Mouse (Mus musculus) retina, postnatal 7 days (tissue): ENCODE measurements around the gene Ppt1.
A peak's percentile ranks its signal among the peaks of the same experiment; 100 is the strongest.
"Not testable (repeated sequence)": the region's sequence is repeated elsewhere in the genome, so short reads cannot be mapped to it uniquely, and the experiment has no call there.

Source experiments
- DNase-seq: peaks from one replicate; pipeline ENCODE4 v3.0.0-alpha.2; 2012; ENCODE audit warnings: low read depth, low spot score

Ppt1 gene

DNA sequence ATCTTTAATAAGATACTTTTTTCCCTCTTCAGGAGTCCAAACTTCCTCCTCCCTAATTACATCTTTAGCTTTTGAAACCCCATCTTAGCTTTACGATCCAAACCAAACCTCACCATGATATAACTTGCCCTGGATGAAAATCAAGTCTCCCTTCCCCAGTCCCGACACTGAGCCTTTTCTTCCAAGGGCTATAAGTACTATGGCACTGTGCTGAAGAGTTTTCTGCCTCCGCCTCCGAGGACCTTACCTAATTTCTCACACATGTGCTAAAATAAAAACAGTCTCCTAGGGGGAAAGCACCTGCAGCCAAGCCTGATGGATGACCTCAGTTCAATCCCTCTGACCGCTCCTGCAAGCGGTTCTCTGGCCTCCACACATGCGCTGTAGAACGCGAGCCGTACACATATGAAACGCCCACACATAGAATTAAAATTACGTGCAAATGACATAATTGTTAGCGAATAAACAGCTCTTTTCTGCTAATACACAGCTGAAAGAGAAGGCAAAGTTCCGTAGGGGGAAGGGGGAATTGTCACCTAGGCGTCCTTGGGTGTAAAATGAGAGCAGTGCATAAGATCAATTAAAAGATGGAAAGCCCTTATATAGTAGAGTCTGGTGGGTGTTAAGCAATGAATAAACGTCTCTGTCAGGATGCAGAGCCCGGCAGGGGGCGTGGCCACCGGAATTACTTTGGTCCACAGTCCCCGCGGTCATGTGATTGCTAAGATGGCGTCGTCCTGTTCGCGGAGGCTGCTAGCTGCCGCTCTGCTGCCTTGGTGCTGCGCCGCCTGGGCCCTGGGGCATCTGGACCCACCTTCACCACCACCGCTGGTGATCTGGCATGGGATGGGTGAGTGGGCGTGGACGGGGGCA lies at the start of gene Ppt1:
TSS of gene Ppt1 (plus strand) at position 713 of the 873 bp plus-strand sequence.
- DNase-seq, result peak; percentile 74

- DNase-seq, result no peak
These were observed 46.5 kb upstream of the Ppt1 start for GRCm38 (mm10) chr4:122789335-122790089.

DNA sequence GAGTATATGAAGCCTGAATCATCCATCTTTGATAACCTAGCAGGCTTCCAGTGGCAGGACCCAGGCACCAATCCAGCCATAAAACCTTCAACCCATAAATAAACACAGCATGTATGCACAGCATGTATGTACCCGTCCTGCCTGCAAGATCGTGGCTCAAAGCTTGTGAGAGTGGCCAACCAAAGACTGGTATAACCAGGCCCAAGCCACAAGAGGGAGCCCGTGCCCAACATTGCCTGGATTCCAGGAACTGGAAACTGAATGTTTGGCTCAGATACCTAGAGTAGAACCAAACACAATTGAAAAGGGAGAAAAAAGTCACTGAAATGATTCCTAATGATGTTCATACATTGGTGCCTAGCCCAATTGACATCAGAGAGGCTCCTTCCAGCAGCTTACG lies 27.9 kb upstream of the Ppt1 start:
- DNase-seq, result peak; percentile 57

GRCm38 (mm10) chr4:122811180-122811579 lies 24.9 kb upstream of the Ppt1 start:
- no peak for DNase-seq

GRCm38 (mm10) chr4:122811824-122812223 lies 24.2 kb upstream of the Ppt1 start:
- no peak for DNase-seq

DNA sequence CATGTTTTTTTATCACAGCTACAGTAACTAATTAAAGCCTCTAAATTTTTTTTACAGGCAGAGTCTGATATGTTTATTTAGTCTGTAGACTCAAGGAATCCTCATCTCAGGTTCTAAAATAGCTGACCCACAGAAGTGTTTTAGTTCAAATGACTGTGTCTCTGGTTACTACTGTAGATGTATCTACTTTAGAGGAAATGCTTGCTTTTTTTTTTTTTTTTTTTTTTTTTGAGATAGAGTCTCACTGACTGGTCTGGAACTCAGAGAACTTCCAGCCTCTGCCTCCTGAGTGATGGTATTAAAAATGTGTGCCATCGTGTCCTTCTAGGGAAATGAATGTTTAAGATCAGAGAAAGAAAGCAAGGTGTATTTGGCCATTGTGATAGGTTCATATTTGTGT lies 19.8 kb upstream of the Ppt1 start:
- DNase-seq, result no peak

GRCm38 (mm10) chr4:122820941-122821340 lies 15.1 kb upstream of the Ppt1 start:
- DNase-seq, result not testable (repeated sequence)

DNA sequence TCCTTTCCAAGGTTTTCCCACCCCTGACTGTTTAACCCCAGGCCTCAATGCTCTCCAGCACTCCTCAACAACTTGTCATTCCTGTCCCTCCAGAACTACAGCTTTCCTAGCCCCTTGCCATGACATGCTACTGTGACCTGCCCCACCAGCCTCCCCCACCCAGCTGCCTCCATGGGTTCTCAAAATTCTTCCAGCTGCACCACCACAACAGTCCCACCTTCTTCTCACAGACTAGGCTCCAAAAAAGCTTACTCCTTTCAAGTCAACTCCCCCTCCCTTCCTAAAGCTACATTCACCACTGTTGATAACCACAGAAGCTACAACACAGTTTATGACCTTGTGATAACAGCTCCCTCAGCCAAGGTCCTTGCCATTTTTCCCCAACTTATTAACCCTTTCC lies 8.4 kb upstream of the Ppt1 start:
- no peak for DNase-seq

GRCm38 (mm10) chr4:122829339-122829738 lies 6.7 kb upstream of the Ppt1 start:
- no peak for DNase-seq

DNA sequence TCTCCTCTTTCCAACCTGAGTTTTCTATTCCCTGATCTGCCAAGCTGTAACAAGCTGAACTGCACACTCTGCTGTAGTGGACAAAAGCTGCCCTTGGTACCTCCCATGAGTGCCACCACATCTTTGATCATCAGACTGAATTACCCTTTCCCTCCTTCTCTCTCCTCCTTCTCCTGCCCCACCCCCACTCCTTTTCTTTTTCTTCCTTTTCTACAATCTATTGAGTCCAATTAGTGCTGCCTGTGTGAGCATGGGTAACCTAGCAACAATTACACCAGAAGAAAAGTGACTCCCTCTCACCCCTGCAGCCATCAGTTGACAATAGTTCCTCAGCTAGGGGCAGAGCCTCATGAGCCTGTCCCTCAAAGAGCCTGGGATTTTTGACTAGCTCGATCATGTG lies 4.2 kb upstream of the Ppt1 start:
- no peak for DNase-seq

- peak; percentile 19 for DNase-seq
These were observed 347 bp downstream of the Ppt1 start for GRCm38 (mm10) chr4:122836403-122836775.

GRCm38 (mm10) chr4:122837180-122837730 lies 1.2 kb downstream of the Ppt1 start:
- no peak for DNase-seq

DNA sequence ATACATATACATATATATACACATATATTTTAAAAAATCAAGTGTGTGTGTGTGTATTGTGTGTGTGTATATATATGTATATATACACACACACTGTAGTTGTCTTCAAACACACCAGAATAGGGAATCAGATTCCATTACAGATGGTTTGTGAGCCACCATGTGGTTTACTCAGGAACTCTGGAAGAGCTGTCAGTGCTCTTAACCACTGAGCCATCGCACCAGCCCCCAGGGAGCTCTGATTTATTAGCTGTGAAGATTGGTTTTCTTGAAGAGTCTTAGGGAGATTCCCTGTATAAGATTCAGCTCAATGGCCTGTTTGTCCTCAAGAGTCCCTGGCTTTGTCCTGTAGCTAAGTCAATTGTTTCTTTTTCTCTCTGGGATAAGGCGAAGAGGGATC lies 2.0 kb downstream of the Ppt1 start:
- DNase-seq, result no peak

DNA sequence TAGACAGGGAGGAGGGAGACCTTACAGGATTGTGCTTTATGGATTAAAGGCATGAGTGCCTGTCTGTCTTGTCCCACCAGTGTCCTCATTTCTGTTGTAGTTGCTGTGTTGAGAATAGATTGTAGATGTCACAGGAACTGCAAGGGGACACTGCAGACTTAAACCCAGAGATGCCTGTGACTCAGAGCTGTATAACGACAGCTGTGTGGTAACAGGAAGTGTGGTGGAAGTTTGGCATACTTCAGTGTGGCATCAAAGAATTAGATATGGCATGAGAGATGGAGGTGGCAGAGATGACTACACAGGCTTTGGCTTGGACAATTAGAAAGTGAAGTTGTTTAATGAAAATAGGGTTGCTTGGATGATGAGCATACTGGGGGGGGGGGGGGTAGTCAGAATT lies 2.4 kb downstream of the Ppt1 start:
- no peak for DNase-seq

GRCm38 (mm10) chr4:122848150-122848621 lies 12.1 kb downstream of the Ppt1 start:
- DNase-seq, result no peak

DNA sequence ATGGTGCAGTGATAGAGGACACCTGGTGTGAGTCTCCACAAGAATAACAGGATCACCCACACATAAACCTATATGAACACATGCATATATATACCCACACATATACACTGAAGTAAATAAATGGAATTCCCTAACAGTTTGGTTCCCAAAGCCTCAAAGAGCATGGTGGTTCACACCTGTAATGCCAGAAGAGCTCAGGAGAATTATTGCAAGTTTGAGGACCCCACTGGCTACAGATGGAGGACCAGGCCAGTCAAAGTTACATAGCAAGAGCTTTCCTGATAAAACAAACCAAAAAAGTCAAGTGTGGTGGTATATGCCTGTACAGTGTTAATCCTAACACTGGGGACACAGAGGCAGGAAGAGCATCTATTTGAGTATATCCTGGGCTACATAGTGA lies 15.5 kb downstream of the Ppt1 start:
- DNase-seq, result no peak

- DNase-seq, result no peak
These were observed 17.6 kb downstream of the Ppt1 start for GRCm38 (mm10) chr4:122853691-122854090.

DNA sequence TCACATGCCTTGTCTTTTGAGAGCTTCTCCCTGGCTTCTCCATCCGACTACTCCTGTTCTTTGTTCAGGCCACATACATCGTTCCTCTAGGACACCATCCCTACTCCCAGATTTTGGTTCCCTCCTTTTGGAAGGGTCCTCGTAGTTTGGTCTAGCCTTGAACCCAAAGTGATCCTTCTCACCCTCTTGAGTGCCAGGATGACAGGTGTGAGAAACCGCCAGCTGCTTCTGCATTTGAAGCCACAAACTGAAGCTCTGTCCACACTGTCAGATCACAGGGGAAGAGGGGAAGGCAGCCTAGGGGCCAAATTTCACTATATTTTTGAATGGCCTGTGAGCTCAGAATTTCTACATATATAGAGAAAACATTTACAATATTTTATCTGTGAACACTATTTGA lies 18.7 kb downstream of the Ppt1 start:
- DNase-seq, result no peak

DNA sequence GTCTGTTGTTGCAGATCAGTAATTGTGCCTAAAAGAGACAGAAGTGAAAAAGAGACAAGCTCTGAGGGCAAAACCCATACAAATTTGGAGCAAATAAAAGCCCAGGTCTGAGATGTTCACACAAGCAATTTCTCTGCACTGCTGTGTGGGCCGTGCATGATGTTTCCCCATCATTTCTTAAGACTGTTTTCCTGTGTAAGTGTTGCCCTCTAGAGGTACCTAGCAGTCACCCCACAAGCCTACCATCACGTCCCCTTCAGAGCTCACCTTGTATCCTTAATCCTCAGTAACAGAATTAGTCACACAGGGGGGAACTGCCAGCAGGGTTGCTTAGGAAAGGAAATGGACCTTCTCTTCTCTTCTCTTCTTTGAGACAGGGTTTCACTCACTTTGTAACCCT lies 21.9 kb downstream of the Ppt1 start:
- DNase-seq, result no peak

GRCm38 (mm10) chr4:122859096-122859674 lies 23.1 kb downstream of the Ppt1 start:
- DNase-seq, result no peak

- DNase-seq, result no peak
These were observed 25.8 kb downstream of the Ppt1 start for GRCm38 (mm10) chr4:122861836-122862235.

DNA sequence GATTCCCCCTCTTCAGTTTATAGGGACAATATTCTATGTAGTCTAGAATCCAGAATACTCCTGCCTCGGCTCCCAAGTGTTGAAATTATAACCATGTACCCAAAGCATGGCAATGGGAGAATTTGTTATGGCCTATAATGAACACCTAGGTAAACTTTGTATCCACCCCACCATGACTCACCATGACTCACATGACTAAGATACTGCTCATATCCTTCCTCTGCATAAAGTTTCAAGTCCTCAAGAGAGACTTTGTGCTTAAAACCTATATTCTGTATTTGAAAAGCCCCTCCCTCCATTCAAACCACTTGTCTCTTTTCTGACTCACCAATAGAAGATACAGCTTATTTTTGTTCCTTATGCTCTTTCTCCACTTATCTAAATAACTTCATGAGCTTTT lies 32.0 kb downstream of the Ppt1 start:
- DNase-seq, result no peak
